Mouse (Mus musculus) kidney, adult 2 months (tissue): ENCODE measurements at regions not wholly inside any gene's neighbourhood (a gene's known extent, or its start where the extent isn't known, plus 50 kb on each side); places are given as distances from the start of the nearest gene placed in this dataset.

Source experiments
- CTCF ChIP-seq: fragments of 200-500 bp; conservative IDR thresholded peaks from 2 replicates; pipeline ENCODE4 v1.5.1; 2011; ENCODE audit warnings: low read depth, mild to moderate bottlenecking, control low read depth, low read length, moderate library complexity, mixed read lengths; ENCODE audit not compliant: insufficient read depth, insufficient read length
- POLR2A ChIP-seq: fragments of 200-500 bp; IDR thresholded peaks from one replicate; pipeline ENCODE4 v1.6.1; 2011; ENCODE audit warnings: low read depth, low read length, control low read depth

DNA sequence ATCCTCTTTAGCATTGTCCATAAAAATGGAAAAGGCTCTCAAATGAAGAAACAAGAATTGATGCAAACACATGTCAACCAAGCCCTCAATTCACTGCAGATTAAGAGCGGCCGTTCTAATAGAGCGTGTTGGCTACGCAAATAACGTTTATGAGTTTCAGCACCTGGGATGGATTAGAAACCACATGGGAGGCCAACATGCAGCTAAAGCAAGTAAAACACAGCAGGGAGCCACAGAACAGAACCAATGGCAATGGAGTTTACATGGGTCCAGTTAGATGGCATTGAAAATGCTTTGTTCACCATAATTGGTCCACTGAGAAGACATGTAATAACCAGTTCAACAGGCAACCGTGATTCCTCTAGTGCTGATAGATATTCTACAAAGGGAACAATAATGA is 474.3 kb upstream of the Adamts9 start:
- TF ChIP-seq CTCF (no peak), POLR2A (no peak)
